Comparison of ENCODE assay signal across 8 mouse cellular contexts in the genomic region with DNA sequence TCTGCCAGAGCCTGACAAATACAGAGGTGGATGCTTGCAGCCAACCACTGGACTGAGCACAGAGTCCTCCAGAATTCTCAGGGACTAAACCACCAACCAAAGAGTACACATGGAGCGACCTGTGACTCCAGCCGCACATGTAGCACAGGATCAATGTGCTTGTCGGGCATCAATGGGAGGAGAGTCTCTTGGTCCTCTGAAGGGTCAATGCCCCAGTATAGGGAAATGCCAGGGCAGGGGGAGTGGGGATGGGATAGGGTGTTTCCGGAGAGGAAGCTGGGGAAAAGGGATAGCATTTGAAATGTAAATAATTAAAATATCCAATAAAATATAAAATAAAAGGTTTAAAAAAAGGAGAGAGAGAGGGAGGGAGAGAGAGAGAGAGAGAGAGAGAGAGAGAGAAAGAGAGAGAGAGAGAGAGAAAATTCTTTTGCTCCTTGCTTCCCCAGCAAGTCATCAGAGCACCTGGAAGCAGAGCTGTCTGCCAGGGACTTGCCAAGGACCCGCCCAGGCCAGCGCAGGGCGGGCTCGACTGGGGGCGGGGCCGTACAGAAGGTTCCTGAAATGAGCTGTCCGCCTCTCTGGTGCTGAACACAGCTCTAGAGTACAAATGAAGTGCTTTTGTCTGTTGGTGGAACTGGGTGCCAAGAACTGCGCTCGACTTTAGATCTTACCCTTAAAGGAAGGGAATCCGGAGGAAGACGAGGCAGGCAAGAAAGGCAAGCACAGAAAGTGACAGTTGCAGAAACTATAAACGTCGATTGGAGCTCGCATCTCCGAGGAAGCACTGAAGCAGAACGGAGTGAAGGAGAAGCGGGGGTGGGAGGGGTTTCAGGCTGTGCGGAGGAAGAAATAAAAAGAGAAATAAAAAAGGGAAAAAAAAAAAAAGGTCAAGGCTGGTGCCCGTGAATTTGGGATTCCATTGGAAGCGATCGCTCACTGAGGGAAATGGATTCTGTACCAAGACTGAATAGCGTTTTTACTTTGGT. TPM values are rescaled to one million over a fixed set of nuclear protein-coding genes. Genes with fewer than 3 reads are reported as not detected.
DNase-seq lines count a peak whose midpoint lies in the region; ATAC-seq lines count a peak whose summit lies in the region.
"Had no signal": no experiment of that assay in that cellular context is flagged by ENCODE, and none has a peak within 500 bp of the region (broad histone marks: within the 10 kb centered on the region; RNA-seq: fewer than 3 reads in every experiment).

Cntnap5c (plus strand) TSS at position 949 of the 989 bp plus-strand sequence.

- no peaks in the 10 kb centered on the region for H3K27me3 ChIP-seq in hindbrain, embryonic 10.5 days (ENCODE audit: insufficient read depth, poor library complexity, severe bottlenecking)
- H3K27me3 ChIP-seq in midbrain, embryonic 11.5 days (ENCODE audit: control insufficient read depth, insufficient read depth, low read length), result no peaks in the 10 kb centered on the region
- no peaks in the 10 kb centered on the region for H3K27me3 ChIP-seq in stomach, embryonic 15.5 days (replicated peaks)
- H3K27me3 ChIP-seq: heart, embryonic 13.5 days had no signal

- H3K4me3 ChIP-seq in hindbrain, embryonic 10.5 days, result peak within 1 kb of the TSS; percentile 39
- peak within 1 kb of the TSS; percentile 20 for H3K4me3 ChIP-seq in midbrain, embryonic 11.5 days (ENCODE audit: low read depth, low read length)
- no peak within 1 kb of the TSS for H3K4me3 ChIP-seq in stomach, embryonic 15.5 days (replicated peaks)
- H3K4me3 ChIP-seq: heart, embryonic 13.5 days had no signal

- WGBS in hindbrain, embryonic 10.5 days, result 18% methylated on average over 26 of the region's 26 CpGs
- WGBS in midbrain, embryonic 11.5 days, result 18% methylated on average over 26 of the region's 26 CpGs
- WGBS in stomach, embryonic 15.5 days, result 18% methylated on average over 26 of the region's 26 CpGs

- H3K9ac ChIP-seq in midbrain, embryonic 11.5 days (ENCODE audit: low read length), result no peak within 1 kb of the TSS
- no peak within 1 kb of the TSS for H3K9ac ChIP-seq in stomach, embryonic 15.5 days
- H3K9ac ChIP-seq: heart, embryonic 13.5 days had no signal

- no peaks in the 10 kb centered on the region for H3K36me3 ChIP-seq in hindbrain, embryonic 10.5 days
- no peaks in the 10 kb centered on the region for H3K36me3 ChIP-seq in midbrain, embryonic 11.5 days (ENCODE audit: control insufficient read depth, insufficient read depth, low read length)
- H3K36me3 ChIP-seq in stomach, embryonic 15.5 days, result no peaks in the 10 kb centered on the region
- H3K36me3 ChIP-seq: heart, embryonic 13.5 days had no signal

- 0 out of 2 replicates have a peak, but pooled peaks cover 3% of the 10 kb centered on the region for H3K4me1 ChIP-seq in hindbrain, embryonic 10.5 days (replicated peaks)
- H3K4me1 ChIP-seq in midbrain, embryonic 11.5 days (ENCODE audit: control insufficient read depth, insufficient read depth, low read length), result no peaks in the 10 kb centered on the region
- no peaks in the 10 kb centered on the region for H3K4me1 ChIP-seq in stomach, embryonic 15.5 days
- H3K4me1 ChIP-seq: heart, embryonic 13.5 days had no signal

- H3K9me3 ChIP-seq in hindbrain, embryonic 10.5 days, result no peaks in the 10 kb centered on the region
- H3K9me3 ChIP-seq in midbrain, embryonic 11.5 days (ENCODE audit: control insufficient read depth, low read length), result no peaks in the 10 kb centered on the region
- H3K9me3 ChIP-seq in stomach, embryonic 15.5 days, result no peaks in the 10 kb centered on the region
- H3K9me3 ChIP-seq: heart, embryonic 13.5 days had no signal

- H3K4me2 ChIP-seq in midbrain, embryonic 11.5 days, result peak within 1 kb of the TSS; percentile 43
- peak within 1 kb of the TSS; percentile 12; the same call in 1 of the 2 replicates for H3K4me2 ChIP-seq in stomach, embryonic 15.5 days
- H3K4me2 ChIP-seq: heart, embryonic 13.5 days had no signal

- no peak within 1 kb of the TSS for H3K27ac ChIP-seq in hindbrain, embryonic 10.5 days
- H3K27ac ChIP-seq in midbrain, embryonic 11.5 days (ENCODE audit: low read depth, low read length), result no peak within 1 kb of the TSS
- no peak within 1 kb of the TSS for H3K27ac ChIP-seq in stomach, embryonic 15.5 days
- H3K27ac ChIP-seq: heart, embryonic 13.5 days had no signal

- ATAC-seq in common myeloid progenitor, adult 5-6 weeks (replicated peaks; ENCODE audit: low read depth, poor library complexity, severe bottlenecking), result peak; percentile 87
- ATAC-seq in midbrain, embryonic 11.5 days (ENCODE audit: low FRiP score), result peak; percentile 94
- peak; percentile 73; the same call in 1 of the 2 replicates for ATAC-seq in stomach, embryonic 15.5 days (ENCODE audit: insufficient read depth, low FRiP score, low read depth)

- DNase-seq in B cell, adult 2 months, result peak; percentile 9 to 12
- DNase-seq in NIH3T3 (ENCODE audit: low read depth), result peak; percentile 56
- peak; percentile 72 for DNase-seq in hindbrain, embryonic 10.5 days (ENCODE audit: low spot score)
- DNase-seq in layer of hippocampus, adult 8-10 months (ENCODE audit: low spot score in 2 of 2), result peak; percentile 25 to 36
- DNase-seq in midbrain, embryonic 11.5 days (ENCODE audit: low spot score, missing footprints), result peak; percentile 95

RNA-seq across cellular contexts. Expression of gene Cntnap5c, which starts in this region (rescaled TPM):
- not detected in 2 replicates for total RNA-seq in common myeloid progenitor, adult 5-6 weeks (2017)
- polyA plus RNA-seq in hindbrain, embryonic 10.5 days (2016; fragmentation: Nextera tagmentation; extraction: Ambion mirVana), result 0.09 TPM in 1 of 2 replicates, not detected in the other
- 10 to 100 TPM; 18.5 to 25.8 (median 21.9) TPM for total RNA-seq in layer of hippocampus, adult 8-10 months (2022)
- 0.25 and 0.33 TPM in 2 replicates for polyA plus RNA-seq in midbrain, embryonic 11.5 days (2014; fragmentation: Nextera tagmentation; extraction: Ambion mirVana)
- polyA plus RNA-seq in stomach, embryonic 15.5 days (2015; fragmentation: Nextera tagmentation; extraction: Ambion mirVana), result not detected in 2 replicates
- polyA plus RNA-seq: heart, embryonic 13.5 days had no signal

Comparison
In these comparisons a context has a peak if more than half of its experiments do, and no peak if none do; other contexts are left out.
1. RNA of gene Cntnap5c (total RNA-seq): 18.5 to 25.8 TPM in layer of hippocampus, adult 8-10 months; not detected in common myeloid progenitor, adult 5-6 weeks; every median in the first group is over 10 times any median in the second.
2. Peak in ATAC-seq in common myeloid progenitor, adult 5-6 weeks; RNA of the gene not detected or under 1 TPM.
3. Peak in DNase-seq and H3K4me3 ChIP-seq in hindbrain, embryonic 10.5 days; RNA of the gene not detected or under 1 TPM.
4. Peak in DNase-seq, ATAC-seq, H3K4me3 ChIP-seq and H3K4me2 ChIP-seq in midbrain, embryonic 11.5 days; RNA of the gene not detected or under 1 TPM.
5. Peak in ATAC-seq and H3K4me2 ChIP-seq in stomach, embryonic 15.5 days; RNA of the gene not detected or under 1 TPM.
6. DNase-seq: peak in every context shown above with its lines; median percentile 95 in midbrain, embryonic 11.5 days; 72 in hindbrain, embryonic 10.5 days; 56 in NIH3T3; 30 in layer of hippocampus, adult 8-10 months; 10 in B cell, adult 2 months.
7. Peak in every context shown above with its lines, with median percentiles within 50 percentile points of each other: ATAC-seq.